Mouse (Mus musculus) heart, postnatal 14 days (tissue): ENCODE data around the gene Ubash3b. TPM values are rescaled to one million over a fixed set of nuclear protein-coding genes. Genes with fewer than 3 reads are reported as not detected.
A peak's percentile ranks its signal among the peaks of the same experiment; 100 is the strongest.

ENCODE experiments used
- DNase-seq, 2 experiments: peaks; one replicate each; pipeline ENCODE4 v3.0.0; 2021 to 2022
- intact Hi-C: fragments of 180-260 bp; cut with DNase I; formaldehyde crosslinking; loops from one replicate; pipeline ENCODE4 v1.15.1; 2025
- total RNA-seq, 2 experiments: library from RNA; stranded (reverse); gene quantifications; 2 replicates each; pipeline ENCODE4 v1.2.3; 2021

The Ubash3b gene
- total RNA-seq, 2 experiments from 2014 or later = 1.7 to 1.8 TPM

DNA sequence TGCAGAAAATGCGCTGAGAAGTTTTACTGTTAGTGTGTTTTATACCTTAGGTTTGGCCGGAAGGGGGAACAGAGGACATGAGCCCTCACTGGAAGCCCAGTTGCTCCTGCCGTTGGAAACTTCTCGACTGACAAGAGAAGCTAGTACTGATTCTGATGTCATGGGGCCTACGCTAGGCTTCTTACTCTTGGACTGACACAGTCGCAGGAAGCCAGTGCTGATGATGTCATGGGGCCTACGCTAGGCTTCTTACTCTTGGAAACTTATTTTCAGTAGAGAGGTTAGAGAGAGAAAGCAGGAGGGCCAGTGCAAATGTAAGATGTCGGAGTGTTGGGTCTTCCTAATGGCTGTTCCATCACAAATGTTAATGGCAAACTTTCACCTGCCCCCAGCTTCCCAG lies 57.8 kb downstream of the Ubash3b start:
- no peak for DNase-seq
- intact Hi-C loops = loop anchor here (5.0 kb wide), 1 partner anchor 54 kb away; no protein-coding TSS in a partner anchor

DNA sequence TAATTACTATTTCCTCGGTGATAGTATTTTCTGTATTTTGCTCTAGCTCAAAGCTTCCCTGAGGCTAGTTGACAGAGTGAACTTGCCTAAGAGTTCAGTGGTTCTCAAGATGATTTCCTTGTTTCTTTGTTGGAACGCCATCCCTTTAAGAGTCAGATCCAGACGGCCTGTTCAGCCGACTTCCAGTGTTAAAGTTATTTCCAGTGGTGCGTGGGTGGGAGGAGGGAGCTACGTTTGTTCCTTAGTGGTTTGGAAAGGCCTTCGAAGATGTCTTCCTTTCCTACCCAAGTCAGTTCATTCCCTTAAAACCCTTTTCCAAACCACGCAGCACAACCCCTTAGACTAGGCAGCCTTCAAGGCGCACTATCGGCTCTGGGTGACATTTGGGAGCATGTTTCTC lies 58.9 kb downstream of the Ubash3b start:
- peak; percentile 26 to 45 for DNase-seq
- intact Hi-C loops = loop anchor here (5.0 kb wide), 1 partner anchor 55 kb away; no protein-coding TSS in a partner anchor

GRCm38 (mm10) chr9:41099897-41100296 lies 61.6 kb downstream of the Ubash3b start:
- intact Hi-C loops = loop anchor here (5.0 kb wide), 1 partner anchor 57 kb away; no protein-coding TSS in a partner anchor
- DNase-seq = no peak

DNA sequence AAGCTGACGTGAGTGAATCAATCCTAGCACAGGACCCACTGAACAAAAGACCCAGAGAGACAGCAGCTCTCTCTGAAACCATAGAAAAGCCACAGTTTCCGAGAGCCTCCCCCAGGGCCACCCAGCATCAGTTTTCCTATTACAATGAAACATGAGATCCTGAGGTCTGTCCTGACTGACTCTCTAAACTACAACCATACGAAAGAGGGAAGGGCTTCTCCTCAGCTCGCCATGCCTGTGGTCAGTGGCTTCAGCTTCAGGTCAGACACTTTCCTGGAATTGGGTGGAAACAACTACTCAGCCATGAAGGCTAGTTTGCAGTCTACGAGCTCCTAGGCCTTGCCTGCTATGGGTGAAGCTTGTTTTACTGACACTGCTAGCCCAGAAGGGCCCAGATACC lies 62.4 kb downstream of the Ubash3b start:
- DNase-seq = no peak
- intact Hi-C loops = no loop called here

GRCm38 (mm10) chr9:41098065-41098464 lies 63.4 kb downstream of the Ubash3b start:
- intact Hi-C loops = no loop called here
- DNase-seq = no peak

DNA sequence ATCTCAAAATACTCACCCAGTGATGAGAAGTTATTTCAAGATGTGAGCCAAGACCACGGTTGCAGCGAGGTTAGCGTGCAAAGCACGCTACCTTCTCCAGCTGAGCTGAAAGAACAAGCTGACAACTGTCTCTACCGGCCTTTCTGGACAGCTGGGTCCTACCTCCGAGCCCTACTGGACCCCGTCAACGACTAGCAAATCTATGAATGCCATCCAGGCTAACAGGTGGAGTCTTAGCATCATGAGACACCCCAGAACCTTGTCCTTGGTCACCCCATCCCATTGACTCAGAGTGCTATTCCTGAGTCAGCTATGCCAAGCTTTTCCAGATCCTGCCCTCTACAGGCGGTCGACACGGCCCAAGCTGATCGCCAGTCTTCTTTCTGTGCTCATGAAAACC lies 69.5 kb downstream of the Ubash3b start:
- intact Hi-C loops = loop anchor here (1.0 kb wide), 1 partner anchor 16 kb away; no protein-coding TSS in a partner anchor
- no peak for DNase-seq

DNA sequence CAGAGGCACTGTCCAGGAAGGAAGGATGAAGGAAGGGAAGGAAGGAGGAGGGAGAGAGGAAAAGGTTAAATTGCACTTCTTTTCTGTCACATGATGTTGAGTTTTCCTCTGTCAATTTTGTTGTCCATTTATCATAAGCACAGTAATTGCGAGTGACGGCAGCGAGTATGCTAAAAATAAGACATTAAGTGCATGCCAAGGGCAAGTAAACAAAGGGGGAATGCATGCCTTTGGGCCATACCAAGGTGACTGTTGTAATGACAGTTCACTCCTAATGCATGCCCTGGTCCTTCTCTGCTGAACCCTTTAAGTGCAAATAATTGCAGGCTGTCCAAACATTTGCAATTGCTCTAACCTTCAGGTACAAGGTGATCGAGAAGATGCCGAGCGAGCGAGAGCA lies 70.3 kb downstream of the Ubash3b start:
- DNase-seq = no peak
- intact Hi-C loops = no loop called here

DNA sequence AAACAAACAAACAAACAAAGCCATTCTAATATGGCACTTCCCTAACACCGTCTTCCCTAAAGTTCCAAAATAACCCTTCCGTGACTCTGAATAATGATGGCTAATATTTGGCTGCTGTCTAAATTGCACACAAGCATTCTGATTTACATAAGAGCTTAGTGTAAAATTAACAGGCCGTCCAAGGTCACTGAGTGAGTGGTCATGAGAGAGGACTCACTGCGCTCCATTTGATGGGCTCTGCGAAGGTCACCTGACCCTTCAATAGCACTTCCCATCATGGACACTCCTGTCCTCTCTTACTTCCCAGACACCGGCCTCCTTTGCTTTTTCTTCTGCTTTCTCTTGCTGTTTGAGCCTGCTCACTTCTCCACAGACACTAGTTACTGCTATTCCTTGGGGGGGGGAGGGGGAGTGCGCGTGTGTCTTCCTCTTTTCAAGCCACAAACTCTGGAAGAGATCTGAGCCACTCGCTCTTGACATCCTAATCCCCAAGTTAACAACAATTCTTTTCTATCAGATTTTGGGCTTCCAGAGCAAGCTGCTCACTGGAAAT lies 73.6 kb downstream of the Ubash3b start:
- intact Hi-C loops = no loop called here
- no peak for DNase-seq

GRCm38 (mm10) chr9:41084191-41084901 lies 77.2 kb downstream of the Ubash3b start:
- DNase-seq = peak; percentile 47 to 61
- intact Hi-C loops = no loop called here

DNA sequence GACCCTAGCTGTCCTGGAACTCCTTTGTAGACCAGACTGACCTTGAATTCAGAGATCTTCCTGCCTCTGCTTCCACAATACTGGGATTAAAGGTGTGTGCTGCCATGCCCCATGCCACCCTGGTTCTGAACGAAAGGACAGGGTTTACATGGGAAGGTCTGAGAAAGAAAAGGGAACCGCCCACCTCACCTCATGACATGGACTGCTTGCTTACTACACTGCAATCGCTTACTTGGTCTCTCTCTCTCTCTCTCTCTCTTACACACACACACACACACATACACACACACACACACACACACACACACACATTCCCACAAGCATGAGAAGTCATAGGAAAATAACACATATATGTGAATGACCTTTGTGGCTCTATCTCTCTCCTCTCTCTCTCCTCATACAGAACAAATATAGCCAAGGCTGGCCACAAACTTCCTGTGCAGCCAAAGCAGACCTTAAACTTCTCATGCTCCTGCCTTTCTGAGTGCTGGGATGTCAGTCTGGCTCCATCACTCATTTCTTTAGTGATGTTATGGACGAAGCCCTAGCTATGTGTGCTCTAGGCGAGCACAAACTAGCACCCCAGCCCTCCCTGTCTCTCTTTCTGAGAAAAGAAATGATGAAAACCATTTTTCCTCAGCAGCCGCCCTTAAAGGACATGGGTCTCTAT lies 78.0 kb downstream of the Ubash3b start:
- DNase-seq = no peak
- intact Hi-C loops = no loop called here

- intact Hi-C loops = no loop called here
- no peak for DNase-seq
These were observed 78.6 kb downstream of the Ubash3b start for GRCm38 (mm10) chr9:41082891-41083290.

DNA sequence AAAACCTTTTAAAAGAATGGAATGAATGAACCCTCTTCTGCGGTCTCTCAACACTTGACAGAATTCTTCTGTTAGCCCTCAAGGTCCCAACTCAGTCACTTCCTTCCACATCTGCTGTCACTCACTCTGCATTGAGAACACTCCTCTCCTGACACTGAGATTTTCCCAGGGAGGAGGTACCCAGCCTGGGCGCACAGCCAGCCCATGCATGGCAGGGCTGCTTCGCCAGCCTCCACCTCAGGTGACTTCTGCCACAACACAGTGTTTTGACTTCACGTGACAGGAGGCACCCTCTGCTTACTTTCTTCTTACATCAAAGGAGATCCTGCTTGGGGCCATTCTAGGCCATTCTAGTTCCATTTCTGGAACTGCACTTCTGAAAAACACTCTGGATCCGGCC lies 80.6 kb downstream of the Ubash3b start:
- DNase-seq = peak; percentile 40 to 44
- intact Hi-C loops = no loop called here

GRCm38 (mm10) chr9:41079428-41080155 lies 81.9 kb downstream of the Ubash3b start:
- intact Hi-C loops = no loop called here
- DNase-seq = no peak

- intact Hi-C loops = no loop called here
- DNase-seq = no peak
These were observed 83.3 kb downstream of the Ubash3b start for GRCm38 (mm10) chr9:41078198-41078597.

GRCm38 (mm10) chr9:41076150-41076549 lies 85.3 kb downstream of the Ubash3b start:
- no peak for DNase-seq
- intact Hi-C loops = no loop called here

- intact Hi-C loops = no loop called here
- no peak for DNase-seq
These were observed 86.0 kb downstream of the Ubash3b start for GRCm38 (mm10) chr9:41075528-41075927.

GRCm38 (mm10) chr9:41073196-41074009 lies 88.1 kb downstream of the Ubash3b start:
- DNase-seq = no peak
- intact Hi-C loops = loop anchor here (5.0 kb wide), 1 partner anchor 49 kb away; no protein-coding TSS in a partner anchor

GRCm38 (mm10) chr9:41072786-41073185 lies 88.7 kb downstream of the Ubash3b start:
- intact Hi-C loops = loop anchor here (5.0 kb wide), 1 partner anchor 50 kb away; no protein-coding TSS in a partner anchor
- no peak for DNase-seq

DNA sequence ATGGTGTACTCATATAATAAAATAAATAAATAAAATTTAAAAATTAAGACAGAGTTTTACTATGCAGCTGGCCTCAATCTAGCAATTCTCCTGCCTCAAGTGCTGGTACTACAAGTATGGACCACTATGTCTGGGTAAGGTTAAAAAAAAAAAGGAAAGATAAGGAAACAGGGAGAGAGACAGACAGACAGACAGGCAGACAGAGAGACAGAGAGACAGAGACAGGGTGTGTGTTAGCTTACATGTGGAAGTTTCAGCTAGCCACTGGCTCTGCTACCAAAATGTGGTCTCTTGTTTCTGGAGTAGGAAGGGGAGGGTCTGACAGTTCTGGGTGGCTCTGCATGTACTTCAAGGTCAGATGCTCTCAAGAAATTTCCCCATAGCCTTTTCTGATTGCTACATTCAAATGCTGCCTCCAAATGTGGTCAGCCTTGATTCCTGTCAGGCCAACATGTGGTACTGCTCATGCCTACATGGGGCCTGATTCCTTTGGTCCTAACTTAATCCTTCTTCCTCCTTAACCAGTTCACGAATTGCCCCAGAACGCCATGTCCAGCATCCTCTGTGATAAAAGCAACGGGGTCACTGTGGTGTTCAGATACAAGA lies 89.5 kb downstream of the Ubash3b start:
- intact Hi-C loops = loop anchor here (5.0 kb wide), 1 partner anchor 50 kb away; no protein-coding TSS in a partner anchor

More for the DNA sequence above, 89.5 kb downstream of the Ubash3b start:
- DNase-seq = no peak
